Mouse (Mus musculus): Measurements from ENCODE around the gene Lamtor3. TPM values are rescaled to one million over a fixed set of nuclear protein-coding genes. Genes with fewer than 3 reads are reported as not detected.
"Not testable (repeated sequence)": the region's sequence is repeated elsewhere in the genome, so short reads cannot be mapped to it uniquely, and the experiment has no call there.

Lamtor3 gene
- total RNA-seq, 2 experiments from 2014 or later = 66.3 to 69.6 TPM

GRCm38 (mm10) chr3:137932748-137933147, 14.4 kb downstream of the Lamtor3 start:
- no peak for DNase-seq (ENCODE audit: extremely low spot score in 1 of 2, low spot score in 1 of 2)

DNA sequence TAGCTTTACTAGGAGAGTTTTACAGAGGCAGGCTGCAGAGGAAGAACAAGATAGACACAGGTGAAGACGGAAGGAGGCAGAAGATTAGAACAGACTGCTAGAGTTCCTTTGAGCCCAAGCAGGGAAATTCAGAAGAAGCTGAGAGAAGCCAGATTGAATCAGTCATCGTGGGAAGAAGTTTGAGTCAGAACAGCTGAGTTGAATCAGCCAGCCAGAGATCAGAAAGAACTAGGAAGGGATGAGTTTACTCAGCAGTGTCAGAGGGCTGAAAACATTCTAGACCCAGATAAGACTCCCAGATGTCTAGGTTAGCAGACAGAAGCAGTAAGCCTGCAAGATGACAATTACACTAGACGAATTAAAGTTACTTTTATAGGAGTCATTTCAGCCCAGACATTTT, 15.7 kb downstream of the Lamtor3 start:
- no peak for DNase-seq (ENCODE audit: extremely low spot score in 1 of 2, low spot score in 1 of 2)

GRCm38 (mm10) chr3:137935570-137936525, 17.5 kb downstream of the Lamtor3 start:
- no peak for DNase-seq (ENCODE audit: extremely low spot score in 1 of 2, low spot score in 1 of 2)

DNA sequence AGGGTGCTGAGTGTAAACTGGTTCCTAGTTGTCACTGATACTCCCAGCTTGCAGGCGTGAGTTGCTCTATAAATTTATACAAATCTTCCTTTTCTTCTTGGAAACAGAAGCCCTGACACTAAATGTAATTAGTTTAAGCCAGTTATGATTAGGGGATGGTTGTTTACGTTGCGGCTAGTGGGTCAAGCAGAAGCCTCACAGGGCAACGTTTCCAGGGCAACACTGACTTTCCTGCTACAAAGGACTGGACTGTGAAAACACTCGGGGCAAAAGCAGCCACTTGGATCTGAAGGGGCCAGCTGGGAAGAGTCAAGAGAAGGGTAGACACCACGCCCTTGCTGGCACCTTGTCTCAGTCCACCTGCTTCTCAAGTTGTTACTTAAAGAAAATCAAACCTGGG, 18.2 kb downstream of the Lamtor3 start:
- DNase-seq (ENCODE audit: extremely low spot score in 1 of 2, low spot score in 1 of 2) = no peak

DNA sequence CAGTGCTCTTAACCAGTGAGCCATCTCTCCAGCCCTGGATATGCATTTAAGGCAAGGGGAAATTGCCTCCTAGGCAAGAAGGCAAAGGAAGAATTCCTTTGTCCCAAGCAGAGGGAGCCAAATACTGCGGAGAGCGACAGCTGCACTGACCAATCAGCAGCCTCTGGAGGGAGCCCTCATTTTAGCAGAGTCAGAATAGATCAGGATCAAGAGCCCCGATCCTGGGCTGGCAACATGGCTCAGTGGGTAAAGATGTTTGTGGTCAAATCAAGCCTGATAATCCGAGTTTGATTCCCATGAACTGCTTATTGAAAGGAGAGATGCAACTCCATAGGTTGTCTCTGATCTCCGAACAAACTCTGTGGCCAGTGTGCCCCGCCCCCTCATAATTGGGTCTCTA, 20.3 kb downstream of the Lamtor3 start:
- peak in 1 of 2 experiments; percentile 37 for DNase-seq (ENCODE audit: extremely low spot score in 1 of 2, low spot score in 1 of 2)

GRCm38 (mm10) chr3:137940757-137941156, 22.5 kb downstream of the Lamtor3 start:
- DNase-seq (ENCODE audit: extremely low spot score in 1 of 2, low spot score in 1 of 2) = no peak

DNA sequence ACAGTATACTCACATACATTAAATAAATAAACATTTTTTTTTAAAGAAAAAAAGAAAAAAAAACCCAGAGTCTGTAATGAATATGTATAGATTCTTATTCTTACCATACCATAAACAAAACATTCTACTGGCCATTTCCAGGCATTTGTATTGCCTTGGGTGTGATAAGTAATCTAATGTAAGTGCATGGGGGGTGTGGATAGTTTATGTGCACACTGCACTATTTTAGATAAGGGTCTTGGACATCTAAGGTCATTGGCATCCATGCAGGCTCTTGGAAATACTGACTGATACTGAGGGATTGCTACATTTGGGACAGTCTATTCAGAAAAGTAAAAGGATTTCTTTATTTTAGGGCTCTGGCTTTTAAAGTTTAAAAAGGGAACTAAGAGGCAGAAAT, 23.2 kb downstream of the Lamtor3 start:
- no peak for DNase-seq (ENCODE audit: extremely low spot score in 1 of 2, low spot score in 1 of 2)

DNA sequence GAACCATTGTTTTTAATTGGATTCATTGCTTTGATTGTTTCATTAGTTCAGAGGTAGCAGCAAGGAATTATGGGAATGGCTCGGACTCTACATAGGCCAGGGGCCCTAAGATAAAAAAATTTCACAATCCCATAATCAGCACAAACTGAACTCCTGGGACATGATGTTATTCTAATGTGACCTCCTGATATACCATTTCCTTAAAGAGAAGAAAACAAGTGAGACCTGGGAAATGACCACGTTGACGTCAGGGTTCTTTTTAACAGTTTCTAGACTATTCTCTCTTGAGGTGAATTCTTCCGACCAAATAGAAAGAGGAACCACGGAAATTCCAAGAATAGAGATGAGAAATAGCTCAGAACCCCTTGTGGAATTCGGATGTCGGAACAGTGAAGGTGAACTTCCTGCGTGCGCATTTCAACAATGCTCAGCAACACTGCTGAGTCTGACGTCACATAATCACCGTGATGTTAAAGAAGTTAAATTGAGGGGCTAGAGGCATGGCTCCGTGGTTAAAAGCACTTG, 23.9 kb downstream of the Lamtor3 start:
- DNase-seq (ENCODE audit: extremely low spot score in 1 of 2, low spot score in 1 of 2) = no peak

DNA sequence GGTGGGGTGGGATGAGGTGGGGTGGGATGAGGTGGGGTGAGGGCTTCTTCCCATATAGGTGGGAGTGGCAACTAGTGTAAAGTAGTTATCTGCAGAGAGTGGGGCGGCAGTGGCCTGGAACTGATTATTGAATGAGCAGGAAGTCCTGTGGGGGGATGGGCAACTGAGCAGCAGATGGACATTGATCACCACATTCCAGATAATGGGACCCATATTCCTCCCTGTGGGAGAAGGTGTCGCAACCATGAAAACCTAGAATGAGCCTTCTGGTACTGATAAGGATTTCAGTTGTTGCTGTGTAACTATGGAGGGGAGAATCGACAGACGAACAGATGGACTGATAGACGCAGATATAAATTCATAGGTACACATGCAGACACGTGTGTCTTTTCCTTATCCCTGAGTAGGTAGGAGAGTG, 25.4 kb downstream of the Lamtor3 start:
- no peak for DNase-seq (ENCODE audit: extremely low spot score in 1 of 2, low spot score in 1 of 2)

GRCm38 (mm10) chr3:137946827-137947226, 28.5 kb downstream of the Lamtor3 start:
- DNase-seq (ENCODE audit: extremely low spot score in 1 of 2, low spot score in 1 of 2) = no peak

- DNase-seq (ENCODE audit: extremely low spot score in 1 of 2, low spot score in 1 of 2) = no peak
These were observed 29.2 kb downstream of the Lamtor3 start for GRCm38 (mm10) chr3:137947525-137947924.

DNA sequence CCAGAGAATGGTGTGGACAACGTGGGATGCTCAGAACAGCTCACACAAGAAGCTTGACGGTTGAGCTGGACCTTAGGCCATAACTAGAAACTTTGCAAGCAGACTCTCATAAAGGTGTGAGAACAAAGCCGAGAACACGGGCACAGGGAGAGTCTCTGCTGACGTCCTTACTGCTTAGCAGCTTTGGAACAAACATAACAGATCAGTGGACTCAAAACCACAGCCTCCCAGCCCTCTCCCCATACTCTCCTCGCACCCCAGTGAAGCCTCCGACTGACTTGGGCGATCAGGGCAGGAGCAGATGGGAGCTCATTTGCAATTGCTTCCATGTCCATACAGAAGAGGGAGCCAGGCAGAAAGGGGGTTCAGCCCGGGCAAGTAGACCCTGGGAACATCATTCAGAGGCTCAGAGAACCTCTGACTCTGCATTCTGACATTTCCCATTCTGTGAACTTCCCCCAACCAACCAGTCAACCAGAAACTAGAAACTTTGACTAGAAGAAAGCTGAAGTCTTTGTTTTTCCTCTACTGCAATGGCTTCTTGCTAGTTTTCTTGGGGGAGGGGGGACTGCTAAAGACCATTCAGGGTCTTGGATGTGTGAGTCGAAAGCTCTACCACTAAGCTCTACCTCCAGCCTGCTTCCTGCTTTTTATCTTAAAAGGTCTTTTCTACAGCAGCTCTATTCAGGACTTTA, 32.0 kb downstream of the Lamtor3 start:
- DNase-seq (ENCODE audit: extremely low spot score in 1 of 2, low spot score in 1 of 2) = no peak

- not testable (repeated sequence) for DNase-seq (ENCODE audit: extremely low spot score in 1 of 2, low spot score in 1 of 2)
These were observed 33.0 kb downstream of the Lamtor3 start for GRCm38 (mm10) chr3:137951302-137951701.

GRCm38 (mm10) chr3:137951819-137952218, 33.5 kb downstream of the Lamtor3 start:
- DNase-seq (ENCODE audit: extremely low spot score in 1 of 2, low spot score in 1 of 2) = no peak

- no peak for DNase-seq (ENCODE audit: extremely low spot score in 1 of 2, low spot score in 1 of 2)
These were observed 34.1 kb downstream of the Lamtor3 start for GRCm38 (mm10) chr3:137952225-137952913.

GRCm38 (mm10) chr3:137952914-137953880, 34.9 kb downstream of the Lamtor3 start:
- peak in 1 of 2 experiments; percentile 40 for DNase-seq (ENCODE audit: extremely low spot score in 1 of 2, low spot score in 1 of 2)

GRCm38 (mm10) chr3:137954256-137954916, 36.1 kb downstream of the Lamtor3 start:
- DNase-seq (ENCODE audit: extremely low spot score in 1 of 2, low spot score in 1 of 2) = no peak

DNA sequence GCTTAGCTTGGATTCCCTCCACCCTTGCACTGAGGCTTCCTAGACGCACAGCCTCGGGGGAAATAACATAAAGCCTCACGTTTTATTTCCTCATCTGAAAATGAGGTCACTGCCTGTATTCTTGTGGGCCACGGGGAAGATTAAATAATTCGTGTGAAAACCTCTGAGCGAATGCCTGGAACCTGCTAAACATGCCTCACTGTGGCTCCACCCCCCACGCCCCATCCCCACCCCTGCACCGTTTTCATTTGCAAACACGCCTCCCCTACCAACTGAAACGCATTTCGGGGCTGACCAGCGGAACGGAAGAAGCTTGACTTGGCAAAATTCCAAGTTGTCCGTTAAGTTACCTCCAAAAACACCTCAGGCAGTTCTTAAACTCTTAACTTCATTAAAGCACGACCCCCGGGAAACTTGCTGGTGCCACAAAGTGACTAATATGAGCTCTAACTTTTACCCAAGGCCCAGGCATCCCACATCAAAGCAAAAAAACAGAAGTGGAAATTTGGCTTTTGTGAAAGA, 37.3 kb downstream of the Lamtor3 start:
- no peak for DNase-seq (ENCODE audit: extremely low spot score in 1 of 2, low spot score in 1 of 2)

GRCm38 (mm10) chr3:137957864-137958263, 39.6 kb downstream of the Lamtor3 start:
- no peak for DNase-seq (ENCODE audit: extremely low spot score in 1 of 2, low spot score in 1 of 2)

Data from layer of hippocampus, postnatal 25 days (tissue).